Mouse (Mus musculus): ENCODE data around the gene Aif1. TPM values are rescaled to one million over a fixed set of nuclear protein-coding genes. Genes with fewer than 3 reads are reported as not detected.

Aif1 gene
- polyA plus RNA-seq, 1 experiment, result 2.1 TPM

DNA sequence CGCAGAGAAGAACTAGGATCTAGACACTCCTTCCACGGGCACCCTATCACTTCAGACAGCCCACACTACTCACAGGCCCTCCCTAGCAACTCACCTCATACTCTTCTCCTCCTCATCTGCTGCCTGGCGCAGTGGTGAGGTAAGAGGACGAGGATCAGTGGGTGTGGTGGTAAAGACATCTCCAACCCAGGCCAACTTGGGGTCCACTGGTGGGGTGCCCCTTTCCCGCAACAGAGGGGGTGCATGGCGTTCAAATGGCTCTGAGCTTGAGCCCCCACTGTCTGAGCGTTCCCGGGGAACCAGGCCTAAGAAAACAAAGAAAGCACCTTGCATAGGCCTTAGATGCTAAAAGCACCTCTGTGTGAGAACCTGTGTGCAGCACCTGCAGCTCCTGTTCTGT, 18.6 kb downstream of the Aif1 start:
- no peak for TF ChIP-seq CTCF (IDR thresholded peaks at IDR 0.05; ENCODE audit: low read depth, low read length)
- Histone ChIP-seq H3K9ac (ENCODE audit: low read depth, poor library complexity, severe bottlenecking) (no peak overlapping the region), H3K36me3 (ENCODE audit: control insufficient read depth, insufficient read depth, low read length, poor library complexity, severe bottlenecking) (peaks cover 100% of the 10 kb centered on the region), H3K27ac (ENCODE audit: insufficient read depth, low read length) (no peak overlapping the region), H3K4me3 (ENCODE audit: low read depth, low read length) (no peak overlapping the region), H3K9me3 (replicated peaks; ENCODE audit: control insufficient read depth, insufficient read depth, low read length, poor library complexity, severe bottlenecking) (no peaks in the 10 kb centered on the region), H3K27me3 (ENCODE audit: control insufficient read depth, insufficient read depth, low read length, poor library complexity, severe bottlenecking) (no peaks in the 10 kb centered on the region), H3K4me1 (ENCODE audit: control insufficient read depth, insufficient read depth, low read length) (no peaks in the 10 kb centered on the region)

DNA sequence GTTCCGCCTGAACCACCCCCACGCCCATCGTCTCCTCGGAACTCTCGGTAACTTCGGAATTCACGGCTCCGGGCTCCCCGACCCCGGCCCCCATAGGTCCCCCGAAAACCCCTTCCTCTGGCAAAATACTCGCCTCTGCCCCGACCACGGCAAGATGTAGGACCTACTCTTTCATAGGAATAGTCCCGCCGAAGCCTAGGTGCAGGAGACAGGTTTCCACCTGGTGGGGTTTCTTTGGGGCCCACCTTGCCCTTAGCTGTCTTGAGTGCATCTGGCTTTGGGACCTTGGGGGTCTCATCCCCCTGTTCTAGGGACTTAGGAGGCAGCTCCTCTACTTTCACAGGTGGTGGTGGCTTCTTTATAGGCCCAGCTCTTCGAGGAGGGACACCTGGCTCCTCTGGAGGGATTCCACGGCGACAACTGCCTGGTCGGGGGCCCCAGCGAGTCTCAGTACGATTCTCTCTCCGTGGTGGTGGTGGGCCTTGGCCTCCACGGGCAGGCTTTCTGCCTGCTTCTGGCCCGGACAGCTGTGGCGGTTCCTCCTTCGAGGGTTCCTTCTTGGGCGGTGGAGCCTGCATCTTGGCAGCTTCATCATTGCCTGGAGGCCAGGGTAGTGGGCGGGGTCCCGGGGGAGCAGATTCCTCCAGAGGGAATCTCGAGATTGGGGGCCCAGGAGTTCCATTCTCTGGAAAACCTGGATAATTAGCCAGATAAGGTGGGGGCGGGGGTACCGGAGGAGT, 19.2 kb downstream of the Aif1 start:
- no peak overlapping the region for H3K4me3 ChIP-seq (ENCODE audit: low read depth, low read length)
- H3K27ac ChIP-seq (ENCODE audit: insufficient read depth, low read length), result no peak overlapping the region
- TF ChIP-seq POLR2A (IDR thresholded peaks at IDR 0.05; ENCODE audit: insufficient read depth, low read length) (no peak), CTCF (IDR thresholded peaks at IDR 0.05; ENCODE audit: low read depth, low read length) (no peak), EP300 (IDR thresholded peaks at IDR 0.05; ENCODE audit: insufficient read depth, low read depth, low read length) (no peak)
- no peaks in the 10 kb centered on the region for H3K4me1 ChIP-seq (ENCODE audit: control insufficient read depth, insufficient read depth, low read length)
- H3K27me3 ChIP-seq (ENCODE audit: control insufficient read depth, insufficient read depth, low read length, poor library complexity, severe bottlenecking), result no peaks in the 10 kb centered on the region
- no peaks in the 10 kb centered on the region for H3K9me3 ChIP-seq (replicated peaks; ENCODE audit: control insufficient read depth, insufficient read depth, low read length, poor library complexity, severe bottlenecking)
- H3K36me3 ChIP-seq (ENCODE audit: control insufficient read depth, insufficient read depth, low read length, poor library complexity, severe bottlenecking), result peaks cover 99% of the 10 kb centered on the region
- no peak overlapping the region for H3K9ac ChIP-seq (ENCODE audit: low read depth, poor library complexity, severe bottlenecking)

DNA sequence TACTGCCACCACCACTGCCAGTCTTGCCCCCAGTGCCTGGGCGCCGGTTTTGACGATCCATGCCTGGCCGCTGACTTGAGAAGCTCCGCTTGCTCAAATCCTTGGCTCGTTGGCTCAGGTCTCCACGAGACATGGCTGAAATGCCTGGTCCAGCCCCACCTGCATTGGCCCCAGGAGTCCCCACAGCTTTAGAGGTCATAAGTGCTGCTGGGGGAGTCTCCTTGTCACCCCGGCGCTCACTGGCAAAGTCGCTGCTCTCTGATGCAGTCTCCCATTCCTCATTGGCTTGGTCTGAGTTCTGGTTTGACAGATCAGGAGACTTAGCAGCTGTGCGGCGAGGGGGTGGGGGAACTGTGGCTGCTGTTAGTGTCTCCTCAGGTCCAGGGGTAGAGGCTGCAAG, 20.4 kb downstream of the Aif1 start:
- no peaks in the 10 kb centered on the region for H3K9me3 ChIP-seq (replicated peaks; ENCODE audit: control insufficient read depth, insufficient read depth, low read length, poor library complexity, severe bottlenecking)
- no peak overlapping the region for H3K27ac ChIP-seq (ENCODE audit: insufficient read depth, low read length)
- H3K36me3 ChIP-seq (ENCODE audit: control insufficient read depth, insufficient read depth, low read length, poor library complexity, severe bottlenecking), result peaks cover 98% of the 10 kb centered on the region
- no peak overlapping the region for H3K9ac ChIP-seq (ENCODE audit: low read depth, poor library complexity, severe bottlenecking)
- H3K27me3 ChIP-seq (ENCODE audit: control insufficient read depth, insufficient read depth, low read length, poor library complexity, severe bottlenecking), result no peaks in the 10 kb centered on the region
- no peaks in the 10 kb centered on the region for H3K4me1 ChIP-seq (ENCODE audit: control insufficient read depth, insufficient read depth, low read length)
- no peak overlapping the region for H3K4me3 ChIP-seq (ENCODE audit: low read depth, low read length)
- TF ChIP-seq CTCF (IDR thresholded peaks at IDR 0.05; ENCODE audit: low read depth, low read length), result no peak
- no peak for TF ChIP-seq EP300 (IDR thresholded peaks at IDR 0.05; ENCODE audit: insufficient read depth, low read depth, low read length)
- TF ChIP-seq POLR2A (IDR thresholded peaks at IDR 0.05; ENCODE audit: insufficient read depth, low read length), result no peak

GRCm38 (mm10) chr17:35154616-35155015, 21.3 kb downstream of the Aif1 start:
- no peaks in the 10 kb centered on the region for H3K9me3 ChIP-seq (replicated peaks; ENCODE audit: control insufficient read depth, insufficient read depth, low read length, poor library complexity, severe bottlenecking)
- H3K4me1 ChIP-seq (ENCODE audit: control insufficient read depth, insufficient read depth, low read length), result no peaks in the 10 kb centered on the region
- no peak for TF ChIP-seq EP300 (IDR thresholded peaks at IDR 0.05; ENCODE audit: insufficient read depth, low read depth, low read length)
- TF ChIP-seq POLR2A (IDR thresholded peaks at IDR 0.05; ENCODE audit: insufficient read depth, low read length), result no peak
- TF ChIP-seq CTCF (IDR thresholded peaks at IDR 0.05; ENCODE audit: low read depth, low read length), result no peak
- peaks cover 98% of the 10 kb centered on the region for H3K36me3 ChIP-seq (ENCODE audit: control insufficient read depth, insufficient read depth, low read length, poor library complexity, severe bottlenecking)
- no peak overlapping the region for H3K4me3 ChIP-seq (ENCODE audit: low read depth, low read length)
- H3K27me3 ChIP-seq (ENCODE audit: control insufficient read depth, insufficient read depth, low read length, poor library complexity, severe bottlenecking), result no peaks in the 10 kb centered on the region
- H3K9ac ChIP-seq (ENCODE audit: low read depth, poor library complexity, severe bottlenecking), result no peak overlapping the region
- no peak overlapping the region for H3K27ac ChIP-seq (ENCODE audit: insufficient read depth, low read length)

DNA sequence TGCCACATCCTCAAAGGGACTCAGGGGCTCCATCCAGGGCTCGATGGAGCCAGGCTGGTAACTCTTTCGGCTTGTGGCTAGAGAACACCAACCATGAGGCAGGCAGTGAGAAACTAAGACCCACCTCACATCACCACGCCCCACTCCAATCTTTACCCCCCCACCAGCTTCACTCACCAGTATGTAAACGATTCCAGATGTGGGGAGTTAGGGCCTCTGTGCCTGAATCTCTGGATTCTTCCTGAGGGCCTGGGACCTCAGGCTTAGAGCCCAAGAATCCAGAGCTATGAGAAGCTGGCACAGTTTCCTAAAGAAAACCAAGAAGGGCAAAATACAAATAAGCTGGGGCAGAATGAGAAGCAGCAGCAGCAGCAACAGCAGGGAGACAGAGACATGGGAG, 21.9 kb downstream of the Aif1 start:
- no peak for TF ChIP-seq EP300 (IDR thresholded peaks at IDR 0.05; ENCODE audit: insufficient read depth, low read depth, low read length)
- no peak for TF ChIP-seq POLR2A (IDR thresholded peaks at IDR 0.05; ENCODE audit: insufficient read depth, low read length)
- TF ChIP-seq CTCF (IDR thresholded peaks at IDR 0.05; ENCODE audit: low read depth, low read length), result no peak
- no peak overlapping the region for H3K9ac ChIP-seq (ENCODE audit: low read depth, poor library complexity, severe bottlenecking)
- no peaks in the 10 kb centered on the region for H3K27me3 ChIP-seq (ENCODE audit: control insufficient read depth, insufficient read depth, low read length, poor library complexity, severe bottlenecking)
- no peak overlapping the region for H3K27ac ChIP-seq (ENCODE audit: insufficient read depth, low read length)
- peaks cover 98% of the 10 kb centered on the region for H3K36me3 ChIP-seq (ENCODE audit: control insufficient read depth, insufficient read depth, low read length, poor library complexity, severe bottlenecking)
- H3K4me1 ChIP-seq (ENCODE audit: control insufficient read depth, insufficient read depth, low read length), result no peaks in the 10 kb centered on the region
- no peaks in the 10 kb centered on the region for H3K9me3 ChIP-seq (replicated peaks; ENCODE audit: control insufficient read depth, insufficient read depth, low read length, poor library complexity, severe bottlenecking)
- H3K4me3 ChIP-seq (ENCODE audit: low read depth, low read length), result no peak overlapping the region

- no peak overlapping the region for H3K4me3 ChIP-seq (ENCODE audit: low read depth, low read length)
- H3K27ac ChIP-seq (ENCODE audit: insufficient read depth, low read length), result no peak overlapping the region
- H3K27me3 ChIP-seq (ENCODE audit: control insufficient read depth, insufficient read depth, low read length, poor library complexity, severe bottlenecking), result no peaks in the 10 kb centered on the region
- H3K4me1 ChIP-seq (ENCODE audit: control insufficient read depth, insufficient read depth, low read length), result no peaks in the 10 kb centered on the region
- H3K9me3 ChIP-seq (replicated peaks; ENCODE audit: control insufficient read depth, insufficient read depth, low read length, poor library complexity, severe bottlenecking), result no peaks in the 10 kb centered on the region
- H3K36me3 ChIP-seq (ENCODE audit: control insufficient read depth, insufficient read depth, low read length, poor library complexity, severe bottlenecking), result peaks cover 94% of the 10 kb centered on the region
- TF ChIP-seq POLR2A (IDR thresholded peaks at IDR 0.05; ENCODE audit: insufficient read depth, low read length) (no peak), CTCF (IDR thresholded peaks at IDR 0.05; ENCODE audit: low read depth, low read length) (no peak), EP300 (IDR thresholded peaks at IDR 0.05; ENCODE audit: insufficient read depth, low read depth, low read length) (no peak)
- H3K9ac ChIP-seq (ENCODE audit: low read depth, poor library complexity, severe bottlenecking), result no peak overlapping the region
These were observed 22.8 kb downstream of the Aif1 start for GRCm38 (mm10) chr17:35153077-35153476.
